Mouse (Mus musculus) liver, embryonic 14.5 days (tissue): ENCODE results near the gene Arrb1. TPM values are rescaled to one million over a fixed set of nuclear protein-coding genes. Genes with fewer than 3 reads are reported as not detected.

Experiments
- ATAC-seq: fragments of 200-750 bp; cut with Nextera tagmentation; 2 replicates; pipeline ENCODE4 v1.8.0; 2017; ENCODE audit warnings: moderate number of reproducible peaks, mild to moderate bottlenecking, moderate library complexity; ENCODE audit not compliant: insufficient read depth
- DNase-seq, 3 experiments: peaks; one replicate each; pipeline ENCODE4 v3.0.0-alpha.2; 2012 to 2013; ENCODE audit warnings: low read depth in 3 of 3, low spot score in 3 of 3
- H3K27ac ChIP-seq: fragments of 300-500 bp; sonication (generic); 2 replicates; pipeline ENCODE4 v1.5.1; 2014; ENCODE audit warnings: moderate library complexity, mild to moderate bottlenecking, control low read depth, inconsistent platforms
- H3K27me3 ChIP-seq: fragments of 300-500 bp; sonication (generic); 2 replicates; pipeline ENCODE4 v1.6.1; 2014; ENCODE audit warnings: mild to moderate bottlenecking, low read length, moderate library complexity; ENCODE audit not compliant: control insufficient read depth, insufficient read depth
- H3K36me3 ChIP-seq: fragments of 300-500 bp; sonication (generic); replicated peaks from 2 replicates; pipeline ENCODE4 v1.6.1; 2014; ENCODE audit warnings: low read depth; ENCODE audit not compliant: control insufficient read depth, insufficient read depth
- H3K4me1 ChIP-seq, 2 experiments: fragments of 200-500 bp in 1 of 2; fragments of 300-500 bp in 1 of 2; sonication (generic) in 1 of 2; replicated peaks; 2 replicates each; pipeline ENCODE4 v1.6.1; 2012 to 2014; ENCODE audit warnings: antibody characterized with exemption in 1 of 2, inconsistent platforms in 1 of 2, low read length in 1 of 2; ENCODE audit not compliant: control insufficient read depth in 2 of 2, insufficient read depth in 2 of 2
- H3K4me2 ChIP-seq: fragments of 300-500 bp; sonication (generic); 2 replicates; pipeline ENCODE4 v1.6.1; 2014; ENCODE audit warnings: low read depth, mild to moderate bottlenecking, control low read depth, moderate library complexity
- H3K4me3 ChIP-seq, 2 experiments: fragments of 200-500 bp in 1 of 2; fragments of 300-500 bp in 1 of 2; sonication (generic) in 1 of 2; 2 replicates each; pipeline ENCODE4 v1.5.1; 2012 to 2014; ENCODE audit warnings: low read depth in 2 of 2, low read length in 2 of 2, mild to moderate bottlenecking in 2 of 2, control low read depth in 1 of 2, inconsistent platforms in 1 of 2, moderate library complexity in 1 of 2; ENCODE audit not compliant: insufficient read depth in 1 of 2
- H3K9ac ChIP-seq: fragments of 300-500 bp; sonication (generic); replicated peaks from 2 replicates; pipeline ENCODE4 v1.6.1; 2014; ENCODE audit warnings: mild to moderate bottlenecking, control low read depth, moderate library complexity
- H3K9me3 ChIP-seq: fragments of 300-500 bp; sonication (generic); 2 replicates; pipeline ENCODE4 v1.6.1; 2016; ENCODE audit warnings: low read length, mixed read lengths; ENCODE audit not compliant: control insufficient read depth
- CTCF ChIP-seq: IDR thresholded peaks from 2 replicates; pipeline ENCODE4 v1.5.1; 2016; ENCODE audit warnings: antibody characterized with exemption, low read depth, control low read depth
- EP300 ChIP-seq: IDR thresholded peaks from 2 replicates; pipeline ENCODE4 v1.6.1; 2016; ENCODE audit warnings: antibody characterized with exemption, low read depth
- WGBS: fragments of 180-500 bp; shearing (Covaris S2); extraction: QIAGEN DNeasy Blood & Tissue Kit; methylation state at CpG from one replicate; pipeline ENCODE4 v1.1.7; 2014; ENCODE audit not compliant: insufficient replicate concordance; 5-methylcytosine and 5-hydroxymethylcytosine counted together
- polyA plus RNA-seq, 2 experiments: library from polyadenylated mRNA; depleted of rRNA in 1 of 2; stranded (reverse) in 1 of 2; unstranded in 1 of 2; fragments of >200 nt; fragmentation: Nextera tagmentation in 1 of 2; extraction: Ambion mirVana in 1 of 2; gene quantifications; 2 replicates each; pipeline versions ENCODE4 v1.2.1 to v1.2.3; 2012 to 2014

Arrb1 gene
- polyA plus RNA-seq (2012; rRNA removed) = 234 and 235 TPM in 2 replicates
- 30.1 and 36.4 TPM in 2 replicates for polyA plus RNA-seq (2014; fragmentation: Nextera tagmentation; extraction: Ambion mirVana)

DNA sequence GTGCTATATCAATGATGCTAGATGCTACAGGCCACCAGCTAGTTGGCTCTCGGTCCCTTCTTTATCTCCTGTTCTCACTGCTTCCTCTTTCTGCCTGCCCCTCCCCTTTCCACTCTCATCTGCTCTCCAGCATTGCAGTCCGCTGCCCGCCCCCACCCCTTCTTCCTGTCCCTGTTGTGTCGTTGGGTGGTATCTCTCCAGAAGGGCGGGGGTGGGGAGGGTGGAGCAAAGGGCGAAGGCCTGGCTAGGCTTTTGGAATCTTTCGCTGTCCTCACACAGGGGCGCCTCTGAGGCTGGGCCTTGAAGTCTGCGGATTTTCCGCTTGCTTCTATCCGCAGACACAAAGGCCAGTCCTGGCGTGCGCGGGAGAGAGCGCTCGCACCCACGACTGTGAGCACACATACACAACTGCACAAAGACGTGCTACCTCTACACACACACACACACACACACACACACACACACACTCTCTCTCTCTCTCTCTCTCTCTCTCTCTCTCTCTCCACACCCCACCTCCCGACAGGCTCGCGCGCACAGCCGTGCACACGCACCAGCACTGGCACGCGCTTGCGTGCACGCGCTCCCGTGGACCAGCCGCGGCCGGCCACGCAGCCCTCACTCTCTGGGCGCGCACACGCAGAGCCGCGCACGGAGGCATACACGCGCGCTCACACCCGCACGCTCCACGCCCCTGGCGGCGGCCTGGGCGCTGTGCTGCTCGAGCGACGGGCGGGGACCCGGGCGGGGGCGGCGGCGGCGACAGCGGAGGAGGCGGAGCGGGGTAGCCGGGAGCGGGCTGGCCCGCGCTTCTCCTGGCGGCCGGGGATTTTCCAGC, at the start of gene Arrb1:
Gene Arrb1, plus strand, starts transcription at position 566 of the 835 bp plus-strand sequence.
- ATAC-seq (peak; percentile 84), DNase-seq (peak; percentile 87 to 89 (median 89))
- Histone ChIP-seq H3K4me1 (peaks cover 66 to 79% of the 10 kb centered on the region in 2 experiments), H3K9me3 (no peaks in the 10 kb centered on the region), H3K4me3 (peak within 1 kb of the TSS; percentile 75 to 94), H3K4me2 (peak within 1 kb of the TSS; percentile 81), H3K27me3 (no peaks in the 10 kb centered on the region), H3K27ac (peak within 1 kb of the TSS; percentile 87), H3K36me3 (no peaks in the 10 kb centered on the region; the same call in 1 of the 2 replicates), H3K9ac (peak within 1 kb of the TSS; percentile 98)
- under 1% methylated on average over 68 of the region's 68 CpGs for WGBS
- TF ChIP-seq EP300 = peak; percentile 35; the same call in 1 of the 2 replicates
- TF ChIP-seq CTCF = peak; percentile 50

DNA sequence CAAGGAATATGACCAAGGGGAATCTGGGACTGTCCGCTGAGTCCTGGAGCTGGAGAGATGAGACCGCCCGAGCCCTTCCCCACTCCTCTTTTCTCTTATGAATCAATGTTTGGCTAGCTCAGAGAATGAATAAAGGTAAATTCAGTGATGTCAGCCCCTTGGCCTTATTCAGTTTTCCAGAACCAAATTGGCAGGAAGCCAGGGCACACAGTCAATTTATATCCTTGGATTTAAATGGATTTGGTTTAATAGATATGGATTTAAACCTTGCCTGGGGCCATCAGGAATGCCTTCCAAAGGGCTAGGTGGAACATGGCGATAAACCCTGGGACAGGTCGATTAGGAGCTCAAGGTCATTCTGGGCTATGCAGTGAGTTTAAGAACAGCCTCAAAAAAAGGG, 45.6 kb upstream of the Arrb1 start:
- Histone ChIP-seq H3K27me3 (no peaks in the 10 kb centered on the region), H3K9me3 (no peaks in the 10 kb centered on the region), H3K4me3 (no peak overlapping the region), H3K4me2 (no peak overlapping the region), H3K4me1 (no peaks in the 10 kb centered on the region), H3K9ac (no peak overlapping the region), H3K36me3 (no peaks in the 10 kb centered on the region), H3K27ac (no peak overlapping the region)
- TF ChIP-seq EP300 = no peak
- no peak for TF ChIP-seq CTCF
- no peak for DNase-seq
- ATAC-seq = no peak
- WGBS = 67% methylated on average over 5 of the region's 5 CpGs

DNA sequence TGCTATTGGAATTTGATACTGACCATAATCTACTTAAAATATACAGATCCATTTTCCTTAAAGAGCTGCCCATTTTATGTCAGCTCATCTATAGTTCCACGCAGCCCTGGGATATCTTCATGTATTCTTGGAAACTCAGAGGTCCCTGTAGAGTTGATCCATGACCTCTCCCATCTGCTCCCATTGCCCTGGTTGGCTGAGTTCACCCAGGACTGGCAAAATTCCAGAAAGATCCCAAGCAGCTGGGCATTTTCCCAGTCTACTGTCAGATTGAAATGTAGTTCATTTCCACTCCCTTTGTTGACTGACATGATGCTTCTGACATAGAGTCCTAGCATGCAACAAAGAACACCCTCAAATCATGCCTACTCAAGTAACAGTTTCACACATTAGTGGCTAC, 36.1 kb upstream of the Arrb1 start:
- no peak for ATAC-seq

DNA sequence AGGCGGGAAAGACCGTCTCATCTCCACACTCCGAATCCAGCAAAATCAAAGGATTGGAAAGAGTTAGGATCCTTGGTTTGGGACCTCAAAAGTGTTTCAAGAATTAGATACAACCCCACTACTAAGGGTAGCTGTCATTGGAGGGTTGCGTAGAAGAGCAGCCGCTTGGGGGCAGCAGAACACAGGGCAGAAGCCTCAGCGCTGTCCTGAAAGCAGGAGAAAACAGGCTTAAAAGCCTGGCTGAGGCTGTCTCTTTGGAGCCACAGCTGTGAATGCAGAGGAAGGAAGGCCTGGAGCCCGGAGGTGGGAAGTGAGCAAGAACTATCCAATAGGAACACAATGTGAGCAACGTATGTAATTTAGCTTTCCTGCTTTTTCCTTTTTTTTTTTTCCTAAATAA, 35.1 kb upstream of the Arrb1 start:
- peak; percentile 99 for TF ChIP-seq CTCF
- no peak for TF ChIP-seq EP300
- H3K27me3 ChIP-seq = no peaks in the 10 kb centered on the region
- WGBS = 4% methylated on average over 8 of the region's 8 CpGs
- H3K27ac ChIP-seq = peak overlapping the region; percentile 82
- no peaks in the 10 kb centered on the region for H3K9me3 ChIP-seq
- ATAC-seq (peak; percentile 71), DNase-seq (peak in 2 of 3 experiments; percentile 56 to 72)
- no peaks in the 10 kb centered on the region for H3K36me3 ChIP-seq
- peaks cover 13 to 18% of the 10 kb centered on the region in 2 experiments for H3K4me1 ChIP-seq
- no peak overlapping the region for H3K4me3 ChIP-seq
- no peak overlapping the region for H3K9ac ChIP-seq
- peak overlapping the region; percentile 42 for H3K4me2 ChIP-seq

More for the DNA sequence above, 36.1 kb upstream of the Arrb1 start:
- Histone ChIP-seq H3K27me3 (no peaks in the 10 kb centered on the region), H3K4me3 (no peak overlapping the region), H3K4me2 (no peak overlapping the region), H3K27ac (no peak overlapping the region), H3K4me1 (peaks cover 13 to 18% of the 10 kb centered on the region in 2 experiments), H3K36me3 (no peaks in the 10 kb centered on the region), H3K9ac (no peak overlapping the region), H3K9me3 (no peaks in the 10 kb centered on the region)
- 69% methylated on average over 1 of the region's 1 CpGs for WGBS
- no peak for DNase-seq
- TF ChIP-seq EP300 (no peak), CTCF (no peak)

DNA sequence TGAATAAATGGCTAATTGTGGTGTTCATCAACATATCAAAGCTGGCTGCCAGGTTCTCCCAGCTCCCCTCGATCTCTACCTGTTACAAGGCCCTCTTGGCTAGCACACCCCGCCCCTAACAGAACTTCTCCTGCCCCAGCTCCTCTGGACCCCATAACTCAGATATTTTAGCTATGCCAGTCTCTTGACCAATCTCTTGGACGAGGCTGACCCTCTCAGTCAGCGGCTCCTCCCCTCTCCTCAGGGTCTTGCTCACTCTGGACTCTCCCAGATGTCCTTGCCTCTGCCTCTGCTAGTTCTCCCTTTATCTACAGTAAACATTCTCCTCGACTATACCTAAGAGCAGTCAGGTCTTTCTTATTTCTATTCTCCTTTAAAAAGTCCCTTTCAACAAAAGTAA, 34.6 kb upstream of the Arrb1 start:
- TF ChIP-seq CTCF (no peak), EP300 (no peak)
- ATAC-seq (peak; percentile 94), DNase-seq (peak in 1 of 3 experiments; percentile 30)
- peak overlapping the region; percentile 82 for H3K27ac ChIP-seq
- no peaks in the 10 kb centered on the region for H3K9me3 ChIP-seq
- H3K4me1 ChIP-seq = peaks cover 13 to 18% of the 10 kb centered on the region in 2 experiments
- H3K36me3 ChIP-seq = no peaks in the 10 kb centered on the region
- no peaks in the 10 kb centered on the region for H3K27me3 ChIP-seq
- H3K4me3 ChIP-seq = no peak overlapping the region
- H3K4me2 ChIP-seq = peak overlapping the region; percentile 42
- peak overlapping the region; percentile 23; the same call in 1 of the 2 replicates for H3K9ac ChIP-seq
- WGBS = 30% methylated on average over 5 of the region's 5 CpGs
